Mouse (Mus musculus): ENCODE measurements around the gene Gsdma.

DNA sequence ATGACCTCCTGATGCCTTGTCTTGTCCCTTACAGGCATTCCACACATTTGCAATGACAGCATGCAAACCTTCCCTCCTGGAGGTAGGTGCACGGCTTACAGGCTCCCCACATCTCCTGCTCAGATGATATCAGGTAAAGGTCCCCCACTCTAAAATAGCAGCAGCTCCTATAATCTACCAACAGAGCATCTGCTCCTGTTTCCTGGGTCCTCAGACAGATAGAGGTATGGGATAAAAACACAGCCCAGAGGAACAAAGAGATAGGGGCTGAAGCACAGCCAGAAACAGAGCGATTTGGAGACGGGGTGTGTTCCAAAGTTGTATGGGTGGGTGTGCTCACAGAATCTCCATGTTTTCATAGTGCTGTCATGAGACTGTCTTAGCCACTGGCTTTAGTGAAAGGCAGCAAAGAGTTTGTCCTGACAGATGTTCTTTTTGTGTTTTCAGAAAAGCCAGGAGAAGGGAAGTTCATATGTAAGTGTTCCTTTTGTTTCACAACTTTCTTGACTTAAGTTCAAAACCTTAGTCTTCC lies 7.2 kb downstream of the Gsdma start:
- no peak for TF ChIP-seq CTCF (IDR thresholded peaks at IDR 0.05; ENCODE audit: low read depth)
- no peak for TF ChIP-seq EP300 (IDR thresholded peaks at IDR 0.05; ENCODE audit: low read depth)

Data from heart, postnatal 0 days (tissue).